Mouse (Mus musculus) layer of hippocampus, adult 2 months (tissue): ENCODE data around the gene Rapgef5. TPM values are rescaled to one million over a fixed set of nuclear protein-coding genes. Genes with fewer than 3 reads are reported as not detected.

Source experiments
- DNase-seq, 2 experiments: peaks; one replicate each; pipeline ENCODE4 v3.0.0; 2022; ENCODE audit warnings: low spot score in 2 of 2
- H3K27ac ChIP-seq: fragments of 200-600 bp; 2 replicates; pipeline ENCODE4 v1.8.1; 2022
- H3K4me3 ChIP-seq: fragments of 200-600 bp; 2 replicates; pipeline ENCODE4 v1.8.1; 2022; ENCODE audit warnings: mild to moderate bottlenecking
- CTCF ChIP-seq: fragments of 200-600 bp; conservative IDR thresholded peaks from 2 replicates; pipeline ENCODE4 v1.8.1; 2022; ENCODE audit warnings: antibody characterized with exemption, mild to moderate bottlenecking, moderate library complexity
- total RNA-seq, 2 experiments: library from RNA; stranded (reverse); gene quantifications; 2 replicates each; pipeline ENCODE4 v1.2.3; 2021

The Rapgef5 gene
- total RNA-seq, 2 experiments from 2014 or later: 202 to 211 TPM

DNA sequence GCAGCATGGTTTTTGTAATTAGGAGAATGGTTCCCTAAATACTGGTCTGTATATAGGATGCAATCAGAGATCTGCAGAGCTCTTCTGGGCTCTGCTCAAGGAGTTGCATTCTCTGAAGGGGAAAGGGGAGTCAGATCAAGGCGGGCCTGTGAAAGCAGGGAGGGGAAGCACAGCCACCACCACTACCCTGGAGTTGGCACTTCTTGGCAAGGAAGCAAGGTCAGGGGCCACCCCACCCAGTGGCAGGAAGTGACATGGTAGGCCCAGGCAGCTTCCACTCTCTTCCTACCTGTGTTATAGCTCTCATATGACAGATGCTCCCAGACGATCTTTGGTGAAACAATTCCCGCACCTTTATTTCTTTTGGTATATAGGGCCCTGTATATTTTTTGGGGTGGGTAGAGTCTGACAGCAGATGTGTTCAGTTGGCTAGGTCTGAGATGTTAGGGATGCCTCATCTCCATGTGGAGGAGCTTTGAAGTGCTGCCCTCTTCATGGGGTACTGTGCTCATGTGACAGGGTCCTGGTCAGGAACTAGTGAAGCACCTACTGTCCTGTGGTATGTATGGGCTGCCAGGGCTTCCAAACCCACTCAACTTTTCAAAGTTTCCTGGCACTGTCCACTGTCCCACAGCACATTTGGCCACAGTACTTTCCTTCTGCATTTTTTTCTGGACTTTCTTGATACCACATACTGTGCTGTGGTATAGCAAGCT, 183.8 kb downstream of the Rapgef5 start:
- no peak overlapping the region for H3K27ac ChIP-seq
- no peak overlapping the region for H3K4me3 ChIP-seq
- no peak for TF ChIP-seq CTCF
- DNase-seq: no peak

- peak overlapping the region; percentile 10; the same call in 1 of the 2 replicates for H3K27ac ChIP-seq
- TF ChIP-seq CTCF: no peak
- no peak overlapping the region for H3K4me3 ChIP-seq
- no peak for DNase-seq
Measured at GRCm38 (mm10) chr12:117700927-117701326, 184.6 kb downstream of the Rapgef5 start.

DNA sequence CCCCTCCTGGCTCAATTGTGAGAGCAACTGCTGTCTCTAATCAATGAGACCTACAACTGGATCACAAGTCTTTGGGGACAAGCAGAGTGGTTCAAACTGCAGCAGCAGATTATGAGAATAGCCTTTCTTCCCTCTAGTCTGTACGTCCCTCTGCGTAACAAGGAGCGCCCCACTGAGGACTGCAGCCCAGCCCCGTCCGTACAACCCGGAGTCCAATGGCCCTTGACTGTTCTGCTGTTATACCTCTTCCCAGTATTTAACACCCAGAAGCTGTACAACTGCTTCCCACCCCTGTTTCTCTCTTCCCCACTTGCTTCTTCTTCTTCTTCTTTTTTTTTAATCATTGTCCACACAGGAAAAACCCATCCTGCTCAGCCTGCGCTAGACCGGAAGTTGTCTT, 186.0 kb downstream of the Rapgef5 start:
- no peak for DNase-seq
- Histone ChIP-seq H3K4me3 (no peak overlapping the region), H3K27ac (no peak overlapping the region)
- TF ChIP-seq CTCF: no peak

DNA sequence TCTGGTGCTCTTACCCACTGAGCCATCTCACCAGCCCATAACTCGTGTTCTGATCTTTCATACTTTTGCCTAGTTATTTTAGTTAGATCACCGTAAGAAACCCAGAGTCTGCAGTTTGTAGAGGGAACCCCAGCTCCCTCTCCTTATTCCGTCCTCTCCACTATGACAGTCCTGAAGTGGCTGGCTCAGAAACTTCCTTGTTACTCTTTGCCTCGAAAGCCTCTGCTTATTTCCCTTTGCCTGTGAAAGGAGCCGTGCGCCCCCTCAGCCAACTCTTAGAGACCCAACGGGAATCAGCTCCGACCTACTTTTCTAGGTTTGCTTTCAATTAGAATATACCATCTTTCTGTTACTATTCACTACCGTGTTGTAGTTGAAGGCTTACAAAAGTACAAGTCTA, 186.6 kb downstream of the Rapgef5 start:
- no peak for DNase-seq
- no peak overlapping the region for H3K4me3 ChIP-seq
- no peak for TF ChIP-seq CTCF
- peak overlapping the region; percentile 14; the same call in 1 of the 2 replicates for H3K27ac ChIP-seq

GRCm38 (mm10) chr12:117703413-117703812, 187.1 kb downstream of the Rapgef5 start:
- Histone ChIP-seq H3K4me3 (no peak overlapping the region), H3K27ac (peak overlapping the region; percentile 14; the same call in 1 of the 2 replicates)
- DNase-seq: no peak
- TF ChIP-seq CTCF: no peak

DNA sequence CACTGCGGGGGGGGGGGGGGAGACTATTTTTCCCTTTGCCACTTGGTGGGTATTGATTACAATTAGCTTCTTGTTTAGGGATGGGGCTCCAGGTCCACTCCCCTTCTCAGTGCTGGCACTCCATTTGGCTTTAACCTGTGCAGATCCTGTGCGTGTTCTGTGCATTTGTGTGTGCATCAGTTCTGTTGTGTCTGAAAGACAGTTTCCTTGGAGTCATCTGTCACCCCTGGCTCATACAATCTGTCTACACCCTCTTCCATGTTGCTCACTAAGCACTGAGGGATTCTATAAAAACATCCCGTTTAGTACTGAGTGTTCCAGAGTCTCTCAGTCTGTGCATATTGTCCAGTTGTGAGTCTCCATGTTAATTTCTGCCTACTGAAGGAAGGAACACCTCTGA, 189.0 kb downstream of the Rapgef5 start:
- no peak overlapping the region for H3K4me3 ChIP-seq
- TF ChIP-seq CTCF: no peak
- no peak for DNase-seq
- no peak overlapping the region for H3K27ac ChIP-seq

- TF ChIP-seq CTCF: no peak
- Histone ChIP-seq H3K27ac (no peak overlapping the region), H3K4me3 (peak overlapping the region; percentile 17; the same call in 1 of the 2 replicates)
- DNase-seq: no peak
Measured at GRCm38 (mm10) chr12:117709280-117709679, 193.0 kb downstream of the Rapgef5 start.

GRCm38 (mm10) chr12:117712474-117712873, 196.2 kb downstream of the Rapgef5 start:
- no peak overlapping the region for H3K4me3 ChIP-seq
- TF ChIP-seq CTCF: no peak
- H3K27ac ChIP-seq: no peak overlapping the region
- no peak for DNase-seq

GRCm38 (mm10) chr12:117713616-117714015, 197.3 kb downstream of the Rapgef5 start:
- Histone ChIP-seq H3K27ac (no peak overlapping the region), H3K4me3 (no peak overlapping the region)
- no peak for TF ChIP-seq CTCF
- no peak for DNase-seq

- no peak overlapping the region for H3K4me3 ChIP-seq
- H3K27ac ChIP-seq: peak overlapping the region; percentile 5; the same call in 1 of the 2 replicates
- TF ChIP-seq CTCF: peak; percentile 9; the same call in 1 of the 2 replicates
- DNase-seq: no peak
Measured at GRCm38 (mm10) chr12:117720794-117721747, 204.8 kb downstream of the Rapgef5 start.

DNA sequence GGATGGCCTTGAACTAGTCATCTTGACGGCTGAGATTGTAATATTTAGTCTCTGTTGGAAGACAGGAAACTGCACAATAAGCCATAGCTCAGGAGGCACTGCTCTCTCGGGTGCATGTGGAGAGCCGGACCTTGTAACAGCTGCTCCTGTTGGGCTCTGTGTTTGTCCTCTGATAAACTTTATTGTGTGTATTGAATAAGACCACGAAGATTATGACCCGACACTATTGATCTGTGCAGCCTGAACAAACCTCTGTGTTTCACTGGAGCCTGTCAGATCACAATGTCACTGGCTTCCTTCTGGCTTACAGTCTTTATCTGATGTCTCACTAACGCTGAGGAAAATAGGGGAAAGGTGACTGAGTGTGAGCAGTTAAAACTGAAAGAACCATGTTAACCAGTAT, 205.5 kb downstream of the Rapgef5 start:
- TF ChIP-seq CTCF: no peak
- no peak overlapping the region for H3K27ac ChIP-seq
- H3K4me3 ChIP-seq: no peak overlapping the region
- DNase-seq: no peak

GRCm38 (mm10) chr12:117725011-117725410, 208.7 kb downstream of the Rapgef5 start:
- DNase-seq: no peak
- TF ChIP-seq CTCF: no peak
- H3K4me3 ChIP-seq: no peak overlapping the region
- H3K27ac ChIP-seq: 0 out of 2 replicates have a peak overlapping the region, but pooled peaks have one; percentile 52
